Mouse (Mus musculus): ENCODE data around the gene Orm1.

DNA sequence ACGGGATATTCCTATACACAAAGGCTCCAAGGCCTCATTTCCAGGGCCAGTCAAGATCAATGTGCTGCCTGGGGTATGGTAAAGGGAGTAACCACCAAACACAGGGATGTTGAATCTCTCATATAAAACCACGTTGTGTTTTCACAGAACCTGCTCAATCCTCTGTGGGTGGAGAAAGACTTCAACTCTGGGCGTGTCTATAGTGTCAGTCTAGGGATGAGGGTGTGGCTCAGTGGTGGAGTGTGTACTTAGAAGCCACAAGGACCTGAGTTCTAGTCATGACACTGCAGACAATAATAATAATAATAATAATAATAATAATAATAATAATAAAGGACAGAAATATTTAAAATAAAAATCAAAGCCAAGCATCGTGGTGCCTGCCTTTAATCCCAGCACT is 39.9 kb downstream of the Orm1 start:
- TF ChIP-seq EP300 (IDR thresholded peaks at IDR 0.05) (no peak), CTCF (IDR thresholded peaks at IDR 0.05) (no peak)
